Mouse (Mus musculus) thymus, postnatal 14 days (tissue): ENCODE results near the gene Trpm8.
A peak's percentile ranks its signal among the peaks of the same experiment; 100 is the strongest.

Experiments used
- DNase-seq: peaks from one replicate; pipeline ENCODE4 v3.0.0; 2021

Trpm8 gene

DNA sequence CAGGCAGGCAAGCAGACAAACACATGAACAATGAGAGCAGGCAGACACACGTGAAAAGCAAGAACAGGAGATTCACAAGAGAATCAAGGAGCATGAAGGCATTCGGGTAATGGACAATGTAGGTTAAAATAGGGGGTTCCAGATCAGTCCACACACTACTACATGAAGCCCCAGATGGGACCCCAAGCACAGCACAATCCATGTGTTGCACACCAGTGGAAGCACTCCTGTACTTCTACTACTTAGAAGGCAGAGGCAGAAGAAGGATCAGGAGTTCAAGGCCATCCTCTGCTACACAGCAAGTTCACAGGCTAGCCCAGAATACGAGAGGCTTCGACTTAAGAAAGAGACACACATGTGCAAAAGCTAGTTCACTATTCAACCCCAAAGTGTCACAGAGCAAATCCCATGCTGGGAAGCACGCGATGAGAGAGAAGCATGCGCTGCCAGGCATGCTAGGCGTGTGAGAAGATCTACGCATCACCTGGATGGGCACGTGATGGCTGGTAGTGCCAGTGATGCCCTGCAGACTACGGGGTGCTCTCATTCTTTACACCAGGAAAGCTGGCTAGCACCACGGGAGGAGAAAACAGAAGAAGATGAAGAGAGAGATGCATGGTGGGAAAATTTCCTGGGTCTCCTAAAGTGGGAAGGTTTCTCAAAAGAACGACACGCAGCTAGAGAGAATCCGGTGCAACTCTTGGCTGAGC is 8.8 kb downstream of the Trpm8 start:
- DNase-seq: peak; percentile 19

GRCm38 (mm10) chr1:88286887-88287696 is 9.6 kb downstream of the Trpm8 start:
- peak; percentile 16 for DNase-seq

DNA sequence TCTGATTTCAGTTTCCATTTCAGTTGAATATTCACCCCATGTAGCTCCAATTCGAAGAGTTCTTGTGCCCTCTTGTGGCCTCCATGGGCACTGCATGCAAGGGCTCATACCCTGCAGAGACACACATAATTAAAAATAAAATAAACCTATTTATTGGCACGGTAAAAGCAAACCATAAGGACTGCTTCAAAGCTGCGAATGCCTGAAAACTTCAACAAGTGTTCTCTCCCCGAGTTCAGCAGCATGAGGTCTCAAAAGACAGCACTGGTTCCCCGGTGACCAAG is 10.2 kb downstream of the Trpm8 start:
- peak; percentile 72 for DNase-seq

DNA sequence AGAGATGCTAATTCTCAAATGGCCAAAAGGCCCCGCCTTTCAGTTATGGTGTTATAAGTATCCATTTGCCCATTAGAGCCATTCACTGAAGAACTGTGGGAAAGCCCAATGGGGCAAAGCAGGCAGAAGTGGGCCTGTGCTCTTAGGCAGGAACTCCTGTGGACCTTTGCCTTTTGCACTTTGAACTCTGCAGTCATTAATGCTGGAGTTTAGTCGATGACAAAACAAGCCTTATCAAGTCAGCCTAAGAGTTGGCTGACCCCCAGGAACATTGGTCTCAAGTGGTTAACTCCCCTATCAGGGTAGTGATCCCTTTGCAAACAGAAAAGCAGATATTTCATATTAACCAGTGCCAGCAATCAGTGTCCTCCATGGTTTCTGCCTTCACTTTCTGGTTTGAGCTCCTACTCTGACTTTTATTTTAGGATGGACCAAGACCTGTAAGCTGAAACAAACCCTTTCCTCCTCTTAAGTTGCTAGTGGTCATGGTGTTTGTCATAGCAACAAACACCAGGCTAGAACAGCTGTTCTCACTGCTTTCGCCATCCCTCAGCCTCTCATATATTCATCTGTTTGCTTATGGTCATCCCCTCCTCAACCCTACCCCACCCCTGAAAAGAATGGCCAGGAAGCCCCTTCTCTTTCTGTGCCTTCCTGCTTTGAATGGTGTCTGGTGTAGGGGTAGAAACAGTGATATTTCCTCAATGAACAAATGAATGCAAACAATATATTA is 10.8 kb downstream of the Trpm8 start:
- no peak for DNase-seq

DNA sequence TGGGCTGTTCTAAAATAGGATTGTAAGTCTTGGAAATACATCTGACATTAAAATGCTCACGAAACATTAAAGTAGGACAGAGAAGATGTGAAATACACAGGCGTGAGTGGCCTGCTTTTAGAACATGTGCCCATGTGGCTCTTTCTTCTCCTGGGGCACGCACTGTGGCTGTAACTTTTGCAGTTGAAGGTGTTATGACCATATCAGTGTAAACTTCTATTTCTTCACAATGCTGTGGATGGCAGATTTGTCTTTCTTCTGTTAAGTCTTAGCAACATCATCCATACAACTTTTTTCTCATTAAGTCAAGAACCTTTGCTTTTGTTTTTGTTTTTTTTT is 11.3 kb downstream of the Trpm8 start:
- DNase-seq: no peak

- DNase-seq: no peak
Measured at GRCm38 (mm10) chr1:88289152-88289551, 11.7 kb downstream of the Trpm8 start.

GRCm38 (mm10) chr1:88289917-88290316 is 12.5 kb downstream of the Trpm8 start:
- peak; percentile 76 for DNase-seq

DNA sequence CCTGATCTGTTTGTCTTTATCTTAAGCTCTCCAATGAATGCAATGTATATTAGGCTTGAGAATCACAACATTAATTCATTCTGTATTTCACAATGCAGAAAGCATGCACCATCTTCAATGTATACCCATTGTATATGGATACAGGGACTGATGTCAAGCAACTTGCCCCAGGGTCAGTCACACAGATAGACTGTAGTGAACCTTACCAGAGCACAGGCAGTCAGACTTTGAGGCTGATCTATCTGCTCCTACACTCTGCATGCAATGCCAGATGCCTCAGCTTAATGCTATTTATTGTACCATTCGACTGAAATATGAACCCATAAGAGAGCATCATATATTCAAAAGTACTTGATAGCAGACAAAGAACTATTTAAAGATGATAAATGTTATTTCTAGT is 13.1 kb downstream of the Trpm8 start:
- no peak for DNase-seq

DNA sequence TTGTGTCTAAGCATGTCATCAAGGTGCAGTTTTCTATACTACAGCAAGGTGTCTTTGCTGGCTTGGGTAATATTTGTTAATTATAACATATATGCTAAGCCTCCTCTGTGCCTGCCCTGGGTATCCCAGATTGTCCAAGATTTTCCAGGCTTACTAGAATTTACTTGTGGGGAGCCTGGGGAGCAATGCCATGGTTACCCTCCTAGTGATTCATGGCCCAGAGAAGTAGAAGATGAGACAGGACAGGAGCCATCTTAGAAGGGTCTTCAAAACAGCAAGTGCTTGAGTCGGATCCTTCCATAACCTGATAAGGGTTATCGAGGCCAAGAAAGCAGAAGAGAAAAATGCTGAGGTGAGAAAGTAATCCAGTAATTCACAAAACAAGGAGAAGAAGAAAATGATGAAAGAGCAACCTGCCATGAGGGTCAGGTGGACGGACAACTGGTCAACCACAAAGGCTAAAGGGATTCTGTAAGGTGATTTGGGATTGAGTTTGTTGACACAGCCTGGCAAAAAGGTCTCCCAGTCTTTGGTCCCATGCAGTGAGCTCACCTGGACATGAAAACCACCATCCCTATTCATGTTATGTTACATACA is 14.0 kb downstream of the Trpm8 start:
- no peak for DNase-seq

DNA sequence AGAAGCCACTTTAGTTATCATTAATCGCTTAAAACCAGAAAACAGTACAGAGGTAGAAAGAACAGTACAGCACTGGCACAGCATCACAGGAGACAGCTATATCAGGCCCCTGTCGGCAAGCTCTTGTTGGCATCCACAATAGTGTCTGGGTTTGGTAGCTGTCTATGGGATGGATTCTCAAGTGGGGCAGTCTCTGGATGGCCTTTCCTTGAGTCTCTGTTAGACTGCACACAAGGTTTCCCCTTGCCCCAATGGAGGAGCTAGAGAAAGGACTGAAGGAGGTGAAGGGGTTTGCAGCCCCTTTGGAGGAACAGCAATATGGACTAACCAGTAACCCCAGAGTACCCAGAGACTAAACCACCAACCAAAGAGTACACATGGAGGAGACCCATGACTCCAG is 14.6 kb downstream of the Trpm8 start:
- DNase-seq: no peak

- no peak for DNase-seq
Measured at GRCm38 (mm10) chr1:88294650-88295049, 17.2 kb downstream of the Trpm8 start.

GRCm38 (mm10) chr1:88296171-88296920 is 18.9 kb downstream of the Trpm8 start:
- DNase-seq: no peak

- DNase-seq: no peak
Measured at GRCm38 (mm10) chr1:88297480-88298258, 20.2 kb downstream of the Trpm8 start.

GRCm38 (mm10) chr1:88298686-88299528 is 21.4 kb downstream of the Trpm8 start:
- DNase-seq: no peak

DNA sequence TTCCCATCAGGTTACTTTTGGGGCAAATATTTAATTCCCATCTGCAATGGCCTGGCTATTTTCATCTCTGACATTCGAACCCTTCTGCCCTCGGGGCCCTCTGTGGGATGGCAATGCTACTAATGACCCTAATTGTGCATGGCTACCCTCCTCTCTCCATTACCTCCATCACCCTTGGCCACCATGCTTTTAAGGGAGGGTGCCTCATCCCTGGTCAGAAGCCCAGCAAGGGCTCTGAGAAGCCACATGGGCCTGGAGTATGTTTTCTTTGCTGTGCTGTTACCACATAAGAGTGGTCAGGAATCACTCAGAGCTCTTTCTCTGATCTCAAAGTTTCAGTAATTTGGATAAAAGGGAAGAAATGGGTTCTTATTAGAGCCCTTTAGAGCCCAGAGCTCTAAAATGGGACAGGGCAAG is 22.1 kb downstream of the Trpm8 start:
- DNase-seq: no peak

- no peak for DNase-seq
Measured at GRCm38 (mm10) chr1:88300301-88301050, 23.0 kb downstream of the Trpm8 start.

DNA sequence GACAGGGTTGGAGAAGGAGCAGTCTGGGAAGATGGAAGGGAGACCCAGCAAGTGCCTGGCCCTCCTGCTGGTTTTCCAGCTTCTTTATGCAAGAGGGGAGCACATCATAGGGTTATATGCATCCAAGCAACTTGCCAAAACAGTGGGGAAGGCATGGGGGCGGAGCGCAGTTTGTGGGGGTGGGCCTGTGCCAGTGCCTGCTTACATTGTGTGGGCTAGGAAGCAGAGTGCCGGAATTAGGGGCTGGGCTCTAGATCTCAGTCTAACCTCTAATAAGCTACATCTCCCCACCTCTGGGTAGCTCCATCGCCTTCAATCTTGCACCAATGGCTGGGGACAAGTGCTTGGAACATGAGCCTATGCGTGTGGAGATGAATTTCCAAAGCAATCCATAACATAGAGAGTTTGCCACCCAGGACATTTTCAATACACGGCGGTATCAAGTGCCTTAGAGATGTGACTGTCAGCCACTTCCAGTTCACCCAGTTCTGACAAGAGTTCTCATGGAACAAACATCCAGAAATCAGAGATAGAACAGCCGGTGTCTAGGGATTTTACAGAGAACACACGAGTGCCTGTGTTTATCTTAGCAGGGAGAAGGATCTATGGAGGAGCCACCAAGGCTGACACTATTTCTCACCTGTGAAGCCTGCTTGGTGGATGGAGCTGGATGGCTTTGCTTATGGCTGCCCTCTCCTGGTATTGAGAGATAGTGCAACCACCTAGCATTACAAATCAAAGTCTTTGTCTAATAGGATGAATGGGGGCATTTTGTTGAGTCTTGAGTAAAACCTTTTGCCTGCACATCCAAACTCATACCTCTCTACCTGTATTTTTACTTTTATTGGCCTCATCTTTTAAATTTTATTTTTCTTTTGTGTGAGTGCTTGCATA is 23.9 kb downstream of the Trpm8 start:
- DNase-seq: no peak

GRCm38 (mm10) chr1:88302057-88302740 is 24.7 kb downstream of the Trpm8 start:
- DNase-seq: no peak

- DNase-seq: no peak
Measured at GRCm38 (mm10) chr1:88303762-88304161, 26.3 kb downstream of the Trpm8 start.
